Mouse (Mus musculus) cerebellum, postnatal 10 days (tissue): ENCODE data around the gene Pou2f3.
"Not testable (repeated sequence)": the region's sequence is repeated elsewhere in the genome, so short reads cannot be mapped to it uniquely, and the experiment has no call there.

ENCODE experiments used
- DNase-seq, 2 experiments: peaks; one replicate each; pipeline ENCODE4 v3.0.0; 2021; ENCODE audit warnings: mixed read lengths in 2 of 2

Pou2f3 gene

DNA sequence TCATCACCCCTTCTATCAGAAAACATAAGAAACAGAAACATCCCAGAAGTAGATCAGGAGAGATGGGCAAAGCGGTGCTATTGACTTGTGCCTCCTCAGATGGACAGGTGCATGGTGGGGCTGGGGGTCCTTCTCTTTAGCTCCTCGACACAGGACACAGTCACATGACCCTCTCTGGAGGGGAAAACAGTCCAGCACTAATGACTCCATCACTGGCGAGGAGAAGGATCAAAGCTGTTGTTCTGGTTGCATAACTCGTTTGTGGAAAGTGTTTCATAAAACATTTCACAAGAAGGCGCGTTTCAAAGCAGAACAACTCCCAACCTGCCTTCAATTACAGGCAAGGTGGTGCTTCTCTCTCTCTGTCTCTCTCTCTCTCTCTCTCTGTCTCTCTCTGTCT, 58.4 kb downstream of the Pou2f3 start:
- no peak for DNase-seq

DNA sequence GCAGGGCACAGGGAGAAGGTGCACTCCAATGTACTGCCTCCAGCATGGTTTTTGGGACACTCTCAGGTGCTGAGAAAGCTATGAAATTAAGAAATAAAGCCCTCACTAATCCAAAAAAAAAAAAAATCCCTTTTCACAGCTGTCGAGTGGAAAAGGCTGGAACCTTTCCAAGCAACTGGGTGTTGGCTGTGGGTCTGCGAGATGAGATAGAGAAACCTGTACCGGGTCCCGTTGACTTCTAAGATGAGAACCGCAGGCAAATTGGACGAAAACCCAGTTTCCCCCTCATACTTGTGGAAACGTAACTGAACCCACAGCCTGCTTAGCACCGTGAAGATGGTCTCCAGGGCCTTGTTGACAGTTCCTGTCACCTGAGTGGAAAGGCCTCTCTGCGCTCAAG, 59.2 kb downstream of the Pou2f3 start:
- peak in 1 of 2 experiments; percentile 35 for DNase-seq

DNA sequence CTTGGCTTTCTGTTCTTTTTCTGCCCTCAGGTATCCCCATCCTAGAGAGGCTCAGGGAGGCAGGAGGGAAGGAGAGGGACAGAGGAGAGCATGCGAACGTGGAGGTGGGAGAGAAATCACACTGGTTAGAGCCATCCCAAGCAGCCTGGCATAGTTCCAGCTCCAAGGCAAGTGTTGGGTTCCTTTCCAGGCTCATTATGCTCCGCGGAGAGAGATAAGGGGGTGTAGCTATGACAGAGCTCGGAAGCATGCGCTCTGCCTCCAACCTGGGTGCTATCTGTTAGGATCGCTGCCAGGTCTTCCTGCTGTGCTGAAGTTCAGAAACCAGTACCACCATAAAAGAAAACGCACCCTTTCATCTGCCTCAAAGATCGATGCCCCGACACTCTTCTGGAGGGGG, 60.1 kb downstream of the Pou2f3 start:
- peak; percentile 75 to 77 for DNase-seq

DNA sequence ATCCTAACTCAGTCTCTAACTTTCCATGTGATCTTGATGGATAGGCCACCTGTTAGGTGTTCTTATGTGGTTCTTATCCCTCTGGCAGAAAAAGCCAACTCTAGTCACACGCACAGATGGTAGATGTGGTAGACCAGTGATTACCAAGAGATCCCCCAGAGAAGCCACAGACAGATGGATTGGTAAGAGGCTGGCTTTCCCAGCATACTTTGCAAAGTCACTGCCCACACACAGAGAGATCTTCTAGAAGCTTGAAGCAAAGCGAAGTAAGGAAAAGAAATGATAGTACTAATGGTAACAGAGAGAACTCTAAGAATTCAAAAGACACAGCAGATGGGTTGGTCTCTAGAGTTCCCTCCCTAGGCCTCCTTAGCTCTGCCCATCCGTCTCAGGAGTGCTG, 60.7 kb downstream of the Pou2f3 start:
- DNase-seq, result no peak

DNA sequence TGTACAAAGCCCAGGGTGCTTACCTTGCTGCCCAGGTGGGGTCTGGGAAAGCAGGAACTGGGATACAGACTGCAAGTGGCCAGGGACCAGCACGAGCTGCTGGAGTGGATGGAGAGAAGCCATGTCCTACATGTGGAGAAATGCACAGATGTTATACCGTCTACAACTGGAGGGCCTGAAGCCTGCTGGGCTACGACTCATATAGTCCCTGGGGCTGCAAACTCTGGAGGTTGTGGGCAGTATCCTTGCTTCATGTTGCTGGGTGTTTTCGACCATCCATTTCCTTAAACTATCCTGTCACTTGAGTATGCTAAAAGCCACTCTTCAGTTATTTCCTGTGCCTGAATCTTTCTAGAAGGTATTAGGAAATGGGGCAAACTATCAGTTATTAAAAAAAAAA, 65.0 kb downstream of the Pou2f3 start:
- DNase-seq, result no peak

DNA sequence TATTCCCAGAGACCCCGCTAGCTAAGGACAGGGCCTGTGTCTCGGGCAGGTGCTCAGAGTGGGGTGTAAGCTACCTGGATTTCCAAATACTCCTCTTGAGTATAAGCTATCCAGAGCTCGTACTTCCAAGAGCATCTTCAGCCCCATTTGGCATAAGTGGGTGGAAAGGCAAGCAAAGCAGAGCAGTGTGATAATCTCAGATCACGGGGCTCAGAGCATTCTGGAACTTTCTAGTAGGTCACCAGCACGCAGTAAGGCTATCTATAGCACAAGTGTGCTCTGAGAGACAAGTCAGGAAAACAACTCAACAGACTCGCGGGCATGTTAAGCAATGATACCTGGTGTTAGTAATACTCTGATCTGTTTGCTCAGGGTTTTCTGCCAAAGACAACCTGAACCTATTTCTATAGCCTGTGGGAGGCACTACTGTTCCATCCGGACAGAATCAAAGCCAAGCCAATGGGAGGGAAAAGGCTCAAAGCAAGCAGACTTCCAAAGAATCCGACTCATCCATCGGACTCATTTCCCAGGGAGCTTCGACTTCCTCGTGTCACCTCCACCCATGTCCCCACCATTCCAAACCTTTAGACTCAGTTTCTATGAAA, 65.9 kb downstream of the Pou2f3 start:
- DNase-seq, result peak in 1 of 2 experiments; percentile 17

DNA sequence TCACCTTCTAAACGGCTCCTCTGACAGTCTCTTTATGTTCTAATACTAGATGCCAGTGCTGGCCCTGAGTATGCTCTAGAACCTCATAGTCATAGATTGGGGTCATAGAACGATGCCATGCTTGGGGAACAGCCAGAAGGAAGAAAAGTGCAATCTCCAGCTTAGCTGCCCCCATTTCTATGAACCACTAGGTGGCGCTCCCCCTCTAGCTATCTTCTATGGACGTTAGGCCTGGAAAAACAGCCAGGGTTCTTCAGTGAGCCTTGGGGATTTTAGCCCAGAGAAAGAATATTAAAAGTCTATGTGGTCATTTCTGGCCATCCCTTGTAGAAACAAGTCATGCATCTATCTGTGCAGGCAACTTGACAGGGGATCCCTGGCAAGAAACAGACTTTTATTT, 68.3 kb downstream of the Pou2f3 start:
- DNase-seq, result peak; percentile 87 to 93

DNA sequence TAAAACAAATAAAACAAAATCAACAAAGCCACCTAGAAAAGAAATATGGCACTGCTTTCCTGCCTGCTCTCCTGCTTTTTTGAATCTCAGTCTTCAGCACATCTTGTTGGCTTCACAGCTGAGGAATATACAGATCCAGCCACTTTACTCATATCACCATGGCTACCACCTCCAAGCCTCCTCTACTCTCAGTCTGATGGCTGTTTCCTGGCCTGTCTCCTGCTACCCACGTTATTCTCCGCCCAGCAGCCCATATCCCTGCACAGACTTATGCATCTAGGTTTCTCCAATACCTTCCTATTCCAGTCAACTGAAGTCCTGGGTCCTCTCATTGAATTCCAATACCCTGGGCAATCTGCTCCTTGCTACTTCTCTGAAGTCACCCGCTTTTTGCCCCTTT, 76.6 kb downstream of the Pou2f3 start:
- DNase-seq, result no peak

DNA sequence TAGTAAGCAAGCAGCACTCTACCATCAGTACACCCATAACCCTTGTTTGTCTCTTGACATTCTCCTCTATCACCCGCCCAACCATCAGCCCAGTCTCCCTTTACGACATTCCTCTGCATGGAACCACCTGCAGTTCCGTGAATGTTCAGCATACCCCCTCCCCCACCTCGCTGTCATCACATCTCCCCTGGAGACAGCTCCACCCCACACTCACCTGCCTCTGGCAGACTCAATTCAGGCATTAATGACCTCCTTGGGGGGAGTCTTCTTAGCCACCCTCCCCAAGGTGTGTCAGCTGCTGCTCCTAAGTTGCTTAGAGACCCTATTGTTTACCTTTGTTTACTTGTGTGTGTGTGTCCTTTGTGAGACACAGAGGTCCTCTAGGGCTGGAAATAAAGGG, 77.8 kb downstream of the Pou2f3 start:
- no peak for DNase-seq

DNA sequence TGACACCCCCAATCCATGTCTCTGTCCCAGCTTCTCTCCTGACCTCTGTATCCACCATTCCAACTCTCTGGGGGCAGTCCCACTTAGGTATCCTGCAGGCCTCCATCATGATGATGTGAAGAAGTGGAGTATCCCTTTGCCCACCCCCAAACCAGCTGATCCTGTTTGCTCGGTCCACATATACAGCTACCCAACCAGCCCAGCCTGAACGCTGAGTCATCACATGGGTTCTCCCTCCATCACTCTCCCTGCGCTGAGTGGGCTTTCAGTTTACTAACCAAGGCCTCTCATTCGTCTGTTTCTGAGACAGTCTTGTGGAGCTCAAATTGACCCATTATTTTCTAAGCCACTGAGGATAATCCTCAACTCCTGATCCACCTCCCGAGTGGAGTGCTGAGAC, 78.2 kb downstream of the Pou2f3 start:
- DNase-seq, result no peak

DNA sequence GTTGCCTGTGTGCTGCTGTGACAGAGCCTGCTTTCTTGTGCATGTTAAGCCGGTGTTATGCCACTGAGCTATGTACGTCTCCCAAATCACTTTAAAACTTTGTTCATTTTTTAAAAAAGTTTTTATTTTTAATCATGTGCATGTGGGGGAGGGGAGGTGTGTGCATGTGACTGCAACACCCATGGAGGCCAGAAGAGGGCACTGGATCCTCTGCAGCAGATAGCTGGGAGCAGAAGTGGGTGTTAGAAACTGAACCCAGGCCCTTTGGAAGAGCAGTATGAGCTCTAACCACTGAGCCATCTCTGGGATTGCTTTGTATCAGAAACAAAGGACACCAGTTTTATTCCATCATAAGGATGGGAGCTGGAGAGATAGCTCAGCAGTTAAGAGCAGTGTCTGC, 79.5 kb downstream of the Pou2f3 start:
- peak in 1 of 2 experiments; percentile 15 for DNase-seq

DNA sequence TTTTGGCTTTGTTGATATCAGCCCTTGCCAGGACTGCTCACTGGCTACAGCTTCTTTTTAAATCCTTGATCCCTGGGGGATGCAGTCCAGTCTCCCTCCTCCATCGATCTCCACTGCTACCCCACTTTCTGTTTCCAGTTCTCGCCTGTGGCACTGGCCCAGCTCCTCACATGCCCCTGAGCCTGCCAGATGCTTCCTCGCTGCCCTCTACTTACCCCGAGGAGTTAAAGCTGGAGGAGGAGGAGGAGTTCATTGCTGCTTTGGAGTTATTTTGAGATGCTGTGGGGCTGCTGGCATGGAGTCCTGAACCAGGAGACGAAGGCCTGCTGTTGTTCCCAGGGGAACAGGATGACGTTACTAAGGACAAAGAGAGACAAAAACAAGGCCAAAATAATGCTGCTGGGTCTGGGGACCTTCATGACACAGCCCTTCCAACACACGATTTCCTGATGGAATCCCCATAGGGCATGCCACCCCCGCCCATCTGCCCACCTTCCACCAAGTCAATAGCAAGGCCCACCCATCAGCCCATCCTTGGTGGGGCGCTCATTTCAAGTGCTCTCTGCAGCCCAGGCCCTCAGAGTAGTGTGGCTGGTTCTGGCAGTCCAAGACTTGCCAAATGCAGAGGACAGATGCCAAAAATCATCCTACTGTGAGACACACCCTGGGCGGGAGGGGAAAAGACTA, 82.9 kb downstream of the Pou2f3 start:
- DNase-seq, result peak; percentile 39 to 52

DNA sequence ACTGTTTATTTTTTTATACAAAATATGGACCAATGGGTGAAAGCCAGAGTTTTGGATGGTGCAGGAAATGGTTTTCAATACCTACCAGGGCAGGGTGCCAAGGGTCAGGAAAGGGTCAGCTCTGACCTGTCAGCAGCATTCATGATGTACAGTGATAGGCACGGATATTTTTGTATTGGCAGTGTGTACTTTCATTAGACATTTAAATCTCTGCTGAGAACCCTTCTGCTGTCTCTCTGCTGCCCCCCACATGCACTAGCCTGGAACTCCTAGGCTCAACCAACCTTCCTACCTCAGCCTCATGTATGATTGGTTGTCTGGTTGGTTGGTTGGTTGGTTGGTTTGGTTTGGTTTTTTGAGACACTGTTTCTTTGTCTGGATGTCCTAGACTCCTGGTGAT, 87.8 kb downstream of the Pou2f3 start:
- peak in 1 of 2 experiments; percentile 28 for DNase-seq

DNA sequence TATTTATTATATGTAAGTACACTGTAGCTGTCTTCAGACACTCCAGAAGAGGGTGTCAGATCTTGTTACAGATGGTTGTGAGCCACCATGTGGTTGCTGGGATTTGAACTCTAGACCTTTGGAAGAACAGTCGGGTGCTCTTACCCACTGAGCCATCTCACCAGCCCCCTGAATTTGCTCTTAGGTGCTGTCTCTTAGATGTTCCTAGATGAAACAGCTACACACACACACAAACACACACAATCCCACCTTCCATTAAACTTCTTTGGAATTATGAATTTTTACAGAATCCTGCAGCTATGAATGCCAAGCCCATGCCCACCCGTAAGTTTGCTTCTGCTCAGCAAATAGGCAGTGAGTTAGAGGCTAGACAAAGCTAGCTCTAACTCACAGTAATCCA, 88.2 kb downstream of the Pou2f3 start:
- DNase-seq, result not testable (repeated sequence)

DNA sequence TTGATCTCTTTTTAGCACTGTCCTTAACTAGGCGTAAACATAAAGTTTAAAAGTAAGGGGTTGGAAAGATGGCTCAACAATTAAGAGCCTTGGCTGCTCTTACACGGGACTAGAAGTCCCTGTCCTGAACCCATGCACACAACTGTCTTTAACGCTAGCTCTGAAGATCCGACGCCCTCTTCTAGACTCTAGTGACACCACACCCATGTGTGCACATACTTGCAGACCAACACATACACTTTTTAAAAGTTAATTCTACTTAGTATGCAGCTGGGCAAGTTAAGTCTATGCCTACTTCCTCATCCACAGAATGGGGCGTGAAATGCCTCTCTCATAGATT, 93.2 kb downstream of the Pou2f3 start:
- no peak for DNase-seq

DNA sequence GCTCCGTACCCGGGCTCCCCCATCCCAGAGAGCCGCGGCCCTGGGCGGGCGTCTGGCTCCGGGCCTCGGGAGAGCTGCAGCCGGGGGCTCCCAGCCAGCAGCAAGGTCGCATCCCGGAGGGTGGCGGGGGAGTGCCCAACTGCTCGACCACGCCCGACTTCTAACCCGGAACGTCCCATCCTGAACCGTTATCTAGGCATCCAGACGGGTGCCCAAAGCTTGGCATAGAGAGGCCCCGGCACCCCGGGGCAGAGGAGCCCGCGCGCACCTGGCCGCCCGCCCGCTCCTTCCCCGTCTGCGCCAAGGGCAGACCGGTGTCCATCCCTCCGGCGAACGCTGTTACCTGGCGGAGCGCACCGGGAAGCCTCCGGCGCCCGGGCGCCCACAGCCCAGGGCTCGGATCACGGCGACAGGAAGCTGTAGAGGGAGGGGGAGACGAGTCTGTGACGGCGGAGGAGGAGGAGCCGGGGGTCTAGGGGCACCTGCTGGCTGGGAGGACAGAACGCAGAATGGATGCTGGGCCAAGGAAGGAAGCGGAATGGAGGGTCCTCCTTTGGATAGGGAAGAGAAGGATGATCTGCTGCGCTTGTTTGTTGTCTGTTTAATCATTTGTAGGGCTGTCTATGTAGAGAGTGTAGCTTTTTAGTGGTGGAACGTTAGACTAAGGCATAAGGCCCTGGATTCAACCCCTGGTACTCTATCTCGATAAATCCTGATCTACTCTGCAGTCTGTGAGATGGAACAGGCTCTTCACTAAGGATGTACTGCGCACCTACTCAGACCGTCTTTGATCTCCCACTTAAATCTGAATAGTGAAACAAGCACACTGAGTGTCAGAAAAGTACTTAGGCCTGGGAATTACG, 93.8 kb downstream of the Pou2f3 start, which contains the start of gene Tmem136:
Gene Tmem136 (minus strand): TSS at position 437 of the 863 bp plus-strand sequence.
- peak; percentile 86 for DNase-seq

DNA sequence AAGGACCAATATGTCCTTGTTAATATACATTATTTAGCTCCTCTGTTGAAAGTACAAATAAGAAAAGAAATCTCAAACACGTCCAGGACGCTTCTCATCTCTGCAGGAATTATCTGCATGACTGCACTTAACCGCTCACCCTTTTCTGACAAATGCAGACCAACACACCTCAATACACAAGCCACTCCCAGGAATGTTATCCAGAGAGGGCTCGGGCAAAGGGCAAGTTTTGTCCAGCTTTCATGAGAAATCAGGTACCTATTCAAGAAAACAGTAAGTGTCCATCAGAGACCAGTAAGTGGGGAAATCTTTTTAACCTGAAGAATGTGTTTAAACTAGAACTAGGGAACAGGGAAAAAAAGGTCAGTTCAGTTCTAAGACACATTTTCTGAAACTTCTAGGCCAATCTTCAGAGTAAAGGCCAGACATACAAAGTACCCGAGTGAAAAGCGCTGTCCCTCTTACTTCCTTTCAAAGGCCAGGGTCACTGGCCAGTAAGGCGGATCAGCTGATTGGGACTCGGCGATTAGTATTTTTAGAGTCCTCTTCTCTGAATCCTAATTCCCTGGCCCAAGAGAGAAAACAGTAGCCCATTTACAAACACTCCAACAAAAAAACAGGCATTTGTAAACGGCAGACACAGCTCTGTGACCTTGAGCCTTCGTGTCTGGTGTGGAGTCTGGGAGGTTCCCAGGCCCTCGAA, 94.6 kb downstream of the Pou2f3 start:
- DNase-seq, result peak in 1 of 2 experiments; percentile 21

DNA sequence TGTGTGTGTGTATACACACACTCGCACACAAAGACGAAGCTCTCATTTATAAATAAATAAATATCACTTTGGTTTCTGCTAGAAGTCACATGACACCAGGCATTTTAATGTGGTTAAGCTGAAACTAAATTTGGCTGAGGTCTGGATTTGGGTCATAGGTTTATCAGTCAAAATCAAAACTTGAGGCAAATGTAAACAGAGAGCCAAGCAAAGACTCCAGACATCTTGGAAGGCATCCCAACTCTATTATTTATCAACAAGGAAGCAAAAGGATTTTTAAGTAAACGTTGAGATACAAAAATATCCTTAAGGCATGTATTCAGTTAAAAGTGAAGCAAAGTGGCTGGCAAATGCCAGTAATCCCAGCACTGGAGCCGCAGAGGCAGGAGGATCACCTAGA, 95.3 kb downstream of the Pou2f3 start:
- no peak for DNase-seq

DNA sequence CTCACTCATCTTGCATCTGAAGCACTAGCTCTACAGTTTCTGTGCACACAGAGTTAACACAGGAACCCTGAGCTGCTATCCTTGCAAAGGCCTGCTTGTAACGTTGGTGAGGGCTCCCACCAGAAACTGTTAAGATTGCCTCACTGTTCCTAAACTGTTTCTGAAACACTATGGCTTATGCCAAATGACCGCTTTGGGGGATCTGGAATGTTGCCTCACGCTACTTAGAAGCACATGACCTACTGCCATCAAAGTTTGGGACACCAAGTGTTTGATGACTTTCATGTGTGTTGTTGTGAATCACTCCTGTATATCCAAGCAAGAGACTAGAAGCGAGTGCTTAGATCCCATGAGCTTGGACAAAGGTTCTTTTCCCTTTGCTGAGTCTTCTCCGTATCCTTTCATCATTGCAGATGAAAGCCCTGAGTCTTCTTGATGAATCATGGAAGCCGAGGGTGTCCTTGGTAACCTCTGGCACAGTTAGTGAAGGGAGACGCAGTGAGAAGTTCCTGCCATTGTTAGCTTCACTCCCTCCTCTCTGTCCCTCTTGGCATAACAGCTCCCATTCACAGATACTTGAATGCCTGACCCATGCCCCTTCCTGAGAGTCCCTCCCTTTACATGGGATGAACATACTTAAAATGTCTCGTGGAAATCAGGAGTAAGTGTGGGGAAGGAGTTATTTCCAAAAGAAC, 99.7 kb downstream of the Pou2f3 start:
- no peak for DNase-seq

DNA sequence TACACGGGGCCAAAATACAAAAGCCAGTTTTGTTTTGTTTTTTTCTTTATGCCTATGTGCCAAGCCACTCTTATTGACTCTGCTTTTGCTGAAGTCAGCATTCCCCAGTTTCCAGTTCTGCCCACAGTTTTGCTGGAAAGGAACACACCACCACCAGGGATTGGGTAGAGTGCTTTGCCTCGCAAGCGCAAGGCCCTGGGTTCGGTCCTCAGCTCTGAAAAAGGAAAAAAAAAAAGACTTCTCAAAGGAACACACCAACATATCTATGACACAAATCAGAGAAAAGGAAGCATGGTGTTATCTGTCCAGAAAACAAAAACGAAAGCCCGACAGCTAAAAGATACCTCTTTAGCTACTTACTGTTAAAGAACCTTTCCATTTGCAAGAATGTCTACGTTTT, 101.0 kb downstream of the Pou2f3 start:
- DNase-seq, result no peak

DNA sequence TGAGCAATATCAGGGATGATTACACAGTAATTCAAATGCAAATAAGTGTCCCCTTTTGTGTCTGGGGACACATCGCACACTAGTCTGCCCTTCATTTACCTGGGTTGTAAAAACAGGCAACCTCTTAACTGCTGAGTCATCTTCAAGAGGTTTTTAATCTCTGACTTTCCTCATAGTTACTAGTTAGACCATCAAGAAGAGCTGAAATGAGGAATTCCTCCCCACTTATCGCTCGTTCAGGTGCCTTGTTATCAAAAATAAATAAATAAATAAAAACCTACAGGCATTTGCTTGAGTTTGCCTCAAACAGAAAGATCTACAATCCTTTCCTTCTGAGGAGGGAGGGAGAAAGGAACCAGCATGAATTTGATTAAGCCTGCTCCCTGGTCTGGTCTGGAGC, 101.4 kb downstream of the Pou2f3 start:
- DNase-seq, result no peak

DNA sequence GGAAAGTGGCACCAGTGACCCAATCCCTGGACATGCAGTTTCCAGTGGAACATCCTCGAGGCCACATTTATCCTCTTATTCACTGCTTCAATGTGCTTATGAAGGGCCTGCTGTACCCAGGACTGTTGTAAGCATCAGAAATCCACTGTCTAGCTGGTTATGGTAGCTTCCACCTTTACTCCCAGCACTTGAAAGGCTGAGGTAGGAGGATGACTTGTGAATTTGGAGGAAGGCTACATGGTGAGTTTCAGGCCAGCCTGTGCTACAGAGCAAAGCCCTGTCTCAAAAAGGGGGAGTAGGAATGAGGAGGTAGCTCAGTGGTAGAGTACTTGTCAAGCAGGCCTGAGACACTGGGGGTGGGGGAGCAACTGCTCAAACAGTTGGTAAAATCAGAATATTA, 102.1 kb downstream of the Pou2f3 start:
- no peak for DNase-seq

DNA sequence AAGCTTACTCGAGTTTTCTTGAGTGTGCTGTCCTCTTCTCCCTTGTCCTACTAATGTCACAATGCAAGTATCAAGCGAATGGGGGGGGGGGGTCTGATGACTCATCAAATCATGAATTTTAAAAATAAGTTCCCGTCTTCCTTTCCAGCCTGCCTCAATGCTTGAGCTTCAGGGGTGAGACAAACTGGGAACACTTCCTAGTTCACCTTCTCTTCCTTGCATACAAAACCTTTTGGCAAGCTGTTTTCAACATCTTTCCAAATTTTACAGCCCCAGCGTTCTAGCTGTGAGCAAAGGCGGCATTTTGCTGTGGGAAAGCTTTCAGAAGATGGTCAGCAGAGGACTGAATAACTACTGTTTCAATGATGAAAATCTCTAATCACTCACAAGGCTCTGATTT, 102.6 kb downstream of the Pou2f3 start:
- DNase-seq, result no peak
